Mouse (Mus musculus) ES-Bruce4 (cell line): Measurements from ENCODE around the gene Rnf157. TPM values are rescaled to one million over a fixed set of nuclear protein-coding genes. Genes with fewer than 3 reads are reported as not detected.
A peak's percentile ranks its signal among the peaks of the same experiment; 100 is the strongest.

Experiments
- H3K27ac ChIP-seq: 2 replicates; pipeline ENCODE4 v1.5.1; 2012; ENCODE audit warnings: low read length, inconsistent platforms; ENCODE audit not compliant: insufficient read depth
- H3K27me3 ChIP-seq: 2 replicates; pipeline ENCODE4 v1.6.1; 2012; ENCODE audit warnings: mild to moderate bottlenecking, low read length, inconsistent platforms; ENCODE audit not compliant: control insufficient read depth, poor library complexity, insufficient read depth, severe bottlenecking
- H3K36me3 ChIP-seq: 2 replicates; pipeline ENCODE4 v1.6.1; 2012; ENCODE audit warnings: inconsistent platforms, mild to moderate bottlenecking, low read length, moderate library complexity; ENCODE audit not compliant: control insufficient read depth, poor library complexity, insufficient read depth, severe bottlenecking
- H3K4me1 ChIP-seq: one replicate; pipeline ENCODE4 v1.8.1; 2011; ENCODE audit warnings: low read length; ENCODE audit not compliant: control insufficient read depth, insufficient read depth
- H3K4me3 ChIP-seq: 2 replicates; pipeline ENCODE4 v1.5.1; 2011; ENCODE audit warnings: low read depth, mild to moderate bottlenecking, low read length
- H3K9ac ChIP-seq: 2 replicates; pipeline ENCODE4 v1.6.1; 2012; ENCODE audit warnings: low read depth, mild to moderate bottlenecking, inconsistent platforms; ENCODE audit not compliant: poor library complexity, severe bottlenecking
- H3K9me3 ChIP-seq: replicated peaks from 2 replicates; pipeline ENCODE4 v1.6.1; 2012; ENCODE audit warnings: mild to moderate bottlenecking, low read length, inconsistent platforms; ENCODE audit not compliant: control insufficient read depth, poor library complexity, insufficient read depth, severe bottlenecking
- CTCF ChIP-seq: IDR thresholded peaks from one replicate; pipeline ENCODE4 v1.8.1; 2011; ENCODE audit warnings: low read depth, low read length
- EP300 ChIP-seq: IDR thresholded peaks from 2 replicates; pipeline ENCODE4 v1.6.1; 2011; ENCODE audit warnings: low read depth, low read length; ENCODE audit not compliant: insufficient read depth
- POLR2A ChIP-seq: IDR thresholded peaks from one replicate; pipeline ENCODE4 v1.8.1; 2011; ENCODE audit warnings: low read length; ENCODE audit not compliant: insufficient read depth
- polyA plus RNA-seq: library from polyadenylated mRNA; stranded (reverse); fragments of >200 nt; gene quantifications from 2 replicates; pipeline ENCODE4 v1.2.4, GENCODE M21; 2011; ENCODE audit warnings: low read depth; ENCODE audit not compliant: missing spikeins, insufficient read depth, insufficient read length

The Rnf157 gene
- polyA plus RNA-seq, 1 experiment = 23.1 TPM

DNA sequence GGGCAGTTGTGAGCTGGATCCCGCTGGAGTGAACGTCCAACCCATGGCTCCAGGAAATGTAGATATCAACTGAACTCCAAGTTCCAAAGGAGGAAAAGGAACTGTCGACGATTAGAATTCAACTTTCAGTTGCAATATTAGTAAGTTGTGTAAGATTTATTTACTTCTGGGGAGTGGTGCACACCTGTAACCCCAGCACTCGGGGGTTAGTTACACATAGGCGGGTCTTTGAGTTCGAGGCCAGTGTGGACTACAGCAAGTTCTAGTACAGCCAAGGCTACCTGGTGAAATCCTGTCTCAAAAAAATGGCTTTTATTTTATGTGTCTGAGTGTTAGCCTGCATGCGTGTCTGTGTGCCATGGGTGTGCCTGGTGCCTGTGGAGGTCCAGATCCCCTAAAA, 59.3 kb downstream of the Rnf157 start:
- no peak for TF ChIP-seq EP300
- TF ChIP-seq CTCF = no peak
- TF ChIP-seq POLR2A = no peak
- H3K9ac ChIP-seq = no peak overlapping the region
- no peaks in the 10 kb centered on the region for H3K4me1 ChIP-seq
- no peaks in the 10 kb centered on the region for H3K27me3 ChIP-seq
- H3K9me3 ChIP-seq = no peaks in the 10 kb centered on the region
- no peak overlapping the region for H3K4me3 ChIP-seq
- H3K27ac ChIP-seq = no peak overlapping the region
- H3K36me3 ChIP-seq = no peaks in the 10 kb centered on the region

DNA sequence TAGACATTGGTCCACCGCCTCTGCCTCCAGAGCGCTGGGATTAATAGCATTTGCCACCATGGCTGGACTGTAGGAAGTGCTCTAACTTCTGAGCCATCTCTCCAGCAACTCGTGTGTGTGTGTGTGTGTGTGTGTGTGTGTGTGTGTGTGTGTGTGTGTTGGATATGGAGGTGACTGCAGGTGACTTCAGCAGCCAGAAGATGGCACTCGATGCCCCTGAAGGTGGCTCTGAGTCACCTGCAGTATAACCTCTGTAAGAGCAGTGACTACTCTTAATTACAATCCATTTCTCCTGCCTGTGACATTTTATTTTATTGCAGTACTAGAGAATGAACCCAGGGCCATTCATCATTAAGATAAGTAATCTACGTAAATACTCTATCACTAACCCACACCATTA, 61.5 kb downstream of the Rnf157 start:
- Histone ChIP-seq H3K4me3 (no peak overlapping the region), H3K36me3 (no peaks in the 10 kb centered on the region), H3K27ac (no peak overlapping the region), H3K4me1 (no peaks in the 10 kb centered on the region), H3K27me3 (no peaks in the 10 kb centered on the region), H3K9ac (no peak overlapping the region), H3K9me3 (no peaks in the 10 kb centered on the region)
- TF ChIP-seq POLR2A (no peak), CTCF (peak; percentile 14)

DNA sequence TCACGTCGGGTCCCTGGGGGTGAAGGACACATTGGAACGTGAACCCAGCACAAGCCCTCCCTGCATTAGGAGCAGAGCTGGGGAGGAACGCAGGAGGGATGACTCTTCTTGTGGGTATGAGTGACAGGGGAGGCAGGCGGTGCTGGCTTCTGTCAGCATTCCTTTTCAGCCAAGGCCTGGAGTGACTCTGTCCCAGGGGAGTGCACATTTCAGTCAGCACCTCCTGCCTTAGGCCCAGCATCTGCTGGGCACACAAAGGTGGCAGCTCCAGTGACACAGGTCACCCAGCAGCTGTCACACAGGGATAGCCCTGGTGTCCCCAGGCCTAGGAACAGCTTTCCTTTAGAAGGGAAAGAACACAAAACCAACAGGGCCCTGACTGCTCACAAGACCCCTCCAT, 64.9 kb downstream of the Rnf157 start:
- no peaks in the 10 kb centered on the region for H3K9me3 ChIP-seq
- H3K9ac ChIP-seq = no peak overlapping the region
- H3K4me1 ChIP-seq = no peaks in the 10 kb centered on the region
- TF ChIP-seq EP300 = no peak
- no peak for TF ChIP-seq POLR2A
- TF ChIP-seq CTCF = no peak
- no peak overlapping the region for H3K4me3 ChIP-seq
- H3K27ac ChIP-seq = no peak overlapping the region
- no peaks in the 10 kb centered on the region for H3K27me3 ChIP-seq
- H3K36me3 ChIP-seq = no peaks in the 10 kb centered on the region

DNA sequence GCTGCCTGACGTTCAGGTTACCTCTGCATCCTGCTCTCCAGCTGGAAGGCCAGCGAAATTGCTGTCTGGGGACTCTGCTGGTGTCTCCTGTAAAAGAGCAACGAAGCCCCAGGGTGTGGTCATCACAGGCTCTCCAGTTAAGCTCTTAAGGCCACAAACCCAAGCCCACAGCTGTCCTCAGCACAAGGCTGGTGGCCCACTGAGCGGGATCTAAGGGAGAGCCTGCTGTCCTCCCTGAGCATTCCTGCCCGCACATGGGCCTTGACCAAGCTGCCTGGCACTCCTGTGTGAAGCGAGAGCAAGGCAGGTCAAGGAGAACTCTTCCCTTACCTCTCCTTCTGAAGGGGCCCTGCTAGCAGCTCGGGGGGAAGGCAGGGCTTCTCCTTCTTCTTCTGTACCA, 65.8 kb downstream of the Rnf157 start:
- TF ChIP-seq EP300 (no peak), CTCF (no peak), POLR2A (no peak)
- H3K4me1 ChIP-seq = no peaks in the 10 kb centered on the region
- H3K4me3 ChIP-seq = no peak overlapping the region
- H3K9ac ChIP-seq = no peak overlapping the region
- H3K9me3 ChIP-seq = no peaks in the 10 kb centered on the region
- no peak overlapping the region for H3K27ac ChIP-seq
- no peaks in the 10 kb centered on the region for H3K36me3 ChIP-seq
- H3K27me3 ChIP-seq = no peaks in the 10 kb centered on the region

DNA sequence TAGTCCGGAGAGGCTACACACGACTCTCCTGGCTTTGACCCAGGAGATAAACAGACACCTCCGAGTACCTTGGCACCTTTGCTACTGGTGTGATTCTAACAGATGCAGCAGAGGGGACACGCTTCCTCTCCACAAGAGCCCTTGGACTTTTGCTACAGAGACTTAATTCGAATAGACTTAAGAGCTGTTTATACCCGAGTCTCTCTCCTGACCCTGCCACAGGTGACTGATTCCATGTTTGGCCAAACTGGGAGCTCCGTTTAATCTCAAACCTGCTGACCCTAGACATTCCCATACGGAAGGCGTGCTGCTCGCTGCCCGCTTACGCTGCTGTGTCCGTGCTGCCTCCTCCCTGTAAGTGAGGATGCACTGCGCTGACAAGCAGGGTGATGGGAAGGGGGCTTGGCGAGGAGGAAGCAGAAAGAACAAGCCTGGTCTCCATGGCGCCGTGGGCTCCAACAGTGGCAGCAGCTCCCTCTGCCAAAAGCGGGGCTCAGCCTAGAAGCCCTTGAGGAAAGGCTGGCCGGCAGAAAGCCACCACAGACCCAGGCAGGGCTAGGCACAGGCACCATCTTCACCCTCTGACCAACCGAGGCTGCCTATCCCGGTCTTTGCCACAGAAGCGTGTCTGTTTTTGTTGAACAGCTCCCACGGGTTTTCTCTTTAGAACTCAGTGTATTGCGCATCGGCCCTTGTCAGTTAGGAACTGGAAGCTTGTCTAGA, 70.6 kb downstream of the Rnf157 start:
- Histone ChIP-seq H3K36me3 (no peaks in the 10 kb centered on the region), H3K9me3 (no peaks in the 10 kb centered on the region), H3K9ac (no peak overlapping the region), H3K4me1 (no peaks in the 10 kb centered on the region), H3K4me3 (no peak overlapping the region), H3K27me3 (no peaks in the 10 kb centered on the region), H3K27ac (no peak overlapping the region)
- TF ChIP-seq EP300 (no peak), POLR2A (no peak), CTCF (no peak)

DNA sequence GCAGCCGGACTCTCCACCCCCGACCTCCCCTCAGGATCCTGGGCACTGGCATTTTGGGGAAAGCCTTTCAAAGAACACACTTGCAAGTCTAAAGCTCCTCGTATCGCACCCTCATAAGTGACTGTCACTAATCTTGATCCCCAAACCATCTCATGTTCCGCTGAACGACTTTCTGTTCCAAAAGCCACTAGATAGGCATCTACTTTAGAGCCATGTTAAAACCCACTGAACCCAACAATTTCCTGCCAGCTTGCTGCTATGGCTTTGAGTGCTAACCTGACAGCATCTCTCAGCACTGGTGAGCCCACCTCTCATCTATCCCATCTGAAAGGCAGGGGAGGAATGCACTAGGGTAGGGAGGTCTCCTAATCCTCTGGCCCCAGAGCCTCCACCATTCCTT, 75.3 kb downstream of the Rnf157 start:
- no peaks in the 10 kb centered on the region for H3K9me3 ChIP-seq
- no peak for TF ChIP-seq EP300
- TF ChIP-seq CTCF = no peak
- no peak for TF ChIP-seq POLR2A
- peaks cover 2% of the 10 kb centered on the region for H3K4me1 ChIP-seq
- H3K27me3 ChIP-seq = no peaks in the 10 kb centered on the region
- no peak overlapping the region for H3K27ac ChIP-seq
- H3K9ac ChIP-seq = no peak overlapping the region
- no peak overlapping the region for H3K4me3 ChIP-seq
- H3K36me3 ChIP-seq = no peaks in the 10 kb centered on the region
